Mouse (Mus musculus): ENCODE measurements around the gene Zpbp2. TPM values are rescaled to one million over a fixed set of nuclear protein-coding genes. Genes with fewer than 3 reads are reported as not detected.

Gene Zpbp2
- polyA plus RNA-seq, 1 experiment from 2014 or later, result 0.37 TPM

- Histone ChIP-seq H3K27ac (replicated peaks) (no peak overlapping the region), H3K4me2 (replicated peaks) (no peak overlapping the region), H3K36me3 (peaks cover 40% of the 10 kb centered on the region), H3K9me3 (no peaks in the 10 kb centered on the region), H3K27me3 (peaks cover 5% of the 10 kb centered on the region; the same call in 1 of the 2 replicates), H3K4me3 (no peak overlapping the region), H3K9ac (replicated peaks) (peak overlapping the region; percentile 93; the same call in 1 of the 2 replicates), H3K4me1 (peaks cover 33% of the 10 kb centered on the region)
- no peak for ATAC-seq (ENCODE audit: low FRiP score, low read depth)
- 94% methylated on average over 6 of the region's 6 CpGs for WGBS
These were observed 33.8 kb downstream of the Zpbp2 start for GRCm38 (mm10) chr11:98584629-98585177.

- Histone ChIP-seq H3K9ac (replicated peaks) (peak overlapping the region; percentile 93), H3K27ac (replicated peaks) (peak overlapping the region; percentile 90), H3K4me2 (replicated peaks) (peak overlapping the region; percentile 85), H3K4me3 (peak overlapping the region; percentile 91), H3K27me3 (peaks cover 9% of the 10 kb centered on the region; the same call in 1 of the 2 replicates), H3K36me3 (peaks cover 27% of the 10 kb centered on the region), H3K4me1 (peaks cover 33% of the 10 kb centered on the region), H3K9me3 (no peaks in the 10 kb centered on the region)
- ATAC-seq (ENCODE audit: low FRiP score, low read depth), result peak; percentile 50
- 1% methylated on average over 19 of the region's 22 CpGs for WGBS
These were observed 35.4 kb downstream of the Zpbp2 start for GRCm38 (mm10) chr11:98586087-98586891.

GRCm38 (mm10) chr11:98586892-98587563 is 36.1 kb downstream of the Zpbp2 start, which contains the start of gene Ormdl3:
Gene Ormdl3, minus strand, starts transcription at chr11:98587368.
- no peaks in the 10 kb centered on the region for H3K9me3 ChIP-seq
- H3K27me3 ChIP-seq, result peaks cover 16% of the 10 kb centered on the region; the same call in 1 of the 2 replicates
- peak; percentile 92 for ATAC-seq (ENCODE audit: low FRiP score, low read depth)
- under 1% methylated on average over 49 of the region's 49 CpGs for WGBS
- H3K9ac ChIP-seq (replicated peaks), result peak within 1 kb of the TSS; percentile 93
- peak within 1 kb of the TSS; percentile 90 for H3K27ac ChIP-seq (replicated peaks)
- peak within 1 kb of the TSS; percentile 91 for H3K4me3 ChIP-seq
- peak within 1 kb of the TSS; percentile 85 for H3K4me2 ChIP-seq (replicated peaks)
- peaks cover 20% of the 10 kb centered on the region for H3K36me3 ChIP-seq
- peaks cover 33% of the 10 kb centered on the region for H3K4me1 ChIP-seq

GRCm38 (mm10) chr11:98587684-98588546 is 37.0 kb downstream of the Zpbp2 start:
- peak overlapping the region; percentile 91 for H3K4me3 ChIP-seq
- H3K27me3 ChIP-seq, result peaks cover 22% of the 10 kb centered on the region; the same call in 1 of the 2 replicates
- ATAC-seq (ENCODE audit: low FRiP score, low read depth), result peak; percentile 31; the same call in 1 of the 2 replicates
- H3K9me3 ChIP-seq, result no peaks in the 10 kb centered on the region
- WGBS, result 6% methylated on average over 20 of the region's 20 CpGs
- peaks cover 33% of the 10 kb centered on the region for H3K4me1 ChIP-seq
- peak overlapping the region; percentile 93 for H3K9ac ChIP-seq (replicated peaks)
- H3K36me3 ChIP-seq, result peaks cover 11% of the 10 kb centered on the region
- peak overlapping the region; percentile 90 for H3K27ac ChIP-seq (replicated peaks)
- H3K4me2 ChIP-seq (replicated peaks), result peak overlapping the region; percentile 85

- no peak overlapping the region for H3K4me2 ChIP-seq (replicated peaks)
- peaks cover 22% of the 10 kb centered on the region; the same call in 1 of the 2 replicates for H3K27me3 ChIP-seq
- WGBS, result 72% methylated on average over 6 of the region's 6 CpGs
- H3K36me3 ChIP-seq, result 0 out of 2 replicates have a peak, but pooled peaks cover 3% of the 10 kb centered on the region
- H3K27ac ChIP-seq (replicated peaks), result no peak overlapping the region
- no peak for ATAC-seq (ENCODE audit: low FRiP score, low read depth)
- no peak overlapping the region for H3K9ac ChIP-seq (replicated peaks)
- H3K9me3 ChIP-seq, result no peaks in the 10 kb centered on the region
- H3K4me3 ChIP-seq, result no peak overlapping the region
- peaks cover 33% of the 10 kb centered on the region for H3K4me1 ChIP-seq
These were observed 38.0 kb downstream of the Zpbp2 start for GRCm38 (mm10) chr11:98588833-98589281.

- Histone ChIP-seq H3K4me2 (replicated peaks) (no peak overlapping the region), H3K4me3 (no peak overlapping the region), H3K36me3 (no peaks in the 10 kb centered on the region), H3K27me3 (peaks cover 22% of the 10 kb centered on the region; the same call in 1 of the 2 replicates), H3K27ac (replicated peaks) (no peak overlapping the region), H3K9ac (replicated peaks) (no peak overlapping the region), H3K9me3 (no peaks in the 10 kb centered on the region), H3K4me1 (peaks cover 33% of the 10 kb centered on the region)
- WGBS, result 88% methylated on average over 8 of the region's 8 CpGs
- no peak for ATAC-seq (ENCODE audit: low FRiP score, low read depth)
These were observed 38.4 kb downstream of the Zpbp2 start for GRCm38 (mm10) chr11:98589306-98589705.

- peaks cover 22% of the 10 kb centered on the region for H3K4me1 ChIP-seq
- H3K9me3 ChIP-seq, result no peaks in the 10 kb centered on the region
- 74% methylated on average over 19 of the region's 19 CpGs for WGBS
- peaks cover 22% of the 10 kb centered on the region; the same call in 1 of the 2 replicates for H3K27me3 ChIP-seq
- ATAC-seq (ENCODE audit: low FRiP score, low read depth), result no peak
- H3K9ac ChIP-seq (replicated peaks), result no peak overlapping the region
- H3K4me3 ChIP-seq, result no peak overlapping the region
- no peak overlapping the region for H3K27ac ChIP-seq (replicated peaks)
- H3K4me2 ChIP-seq (replicated peaks), result no peak overlapping the region
- H3K36me3 ChIP-seq, result no peaks in the 10 kb centered on the region
These were observed 39.9 kb downstream of the Zpbp2 start for GRCm38 (mm10) chr11:98590548-98591445.

GRCm38 (mm10) chr11:98595021-98595420 is 44.1 kb downstream of the Zpbp2 start:
- no peak overlapping the region for H3K9ac ChIP-seq (replicated peaks)
- no peak for ATAC-seq (ENCODE audit: low FRiP score, low read depth)
- no peaks in the 10 kb centered on the region for H3K9me3 ChIP-seq
- no peak overlapping the region for H3K4me2 ChIP-seq (replicated peaks)
- H3K27me3 ChIP-seq, result peaks cover 40% of the 10 kb centered on the region
- no peak overlapping the region for H3K27ac ChIP-seq (replicated peaks)
- 78% methylated on average over 6 of the region's 6 CpGs for WGBS
- no peaks in the 10 kb centered on the region for H3K36me3 ChIP-seq
- no peak overlapping the region for H3K4me3 ChIP-seq
- H3K4me1 ChIP-seq, result no peaks in the 10 kb centered on the region

GRCm38 (mm10) chr11:98595473-98595872 is 44.6 kb downstream of the Zpbp2 start:
- no peak overlapping the region for H3K9ac ChIP-seq (replicated peaks)
- H3K27ac ChIP-seq (replicated peaks), result no peak overlapping the region
- H3K27me3 ChIP-seq, result peaks cover 44% of the 10 kb centered on the region
- no peaks in the 10 kb centered on the region for H3K36me3 ChIP-seq
- H3K4me2 ChIP-seq (replicated peaks), result no peak overlapping the region
- H3K4me1 ChIP-seq, result no peaks in the 10 kb centered on the region
- no peak overlapping the region for H3K4me3 ChIP-seq
- H3K9me3 ChIP-seq, result no peaks in the 10 kb centered on the region
- WGBS, result 76% methylated on average over 10 of the region's 10 CpGs
- ATAC-seq (ENCODE audit: low FRiP score, low read depth), result no peak

- no peak for ATAC-seq (ENCODE audit: low FRiP score, low read depth)
- H3K4me3 ChIP-seq, result no peak overlapping the region
- peaks cover 49% of the 10 kb centered on the region for H3K27me3 ChIP-seq
- no peak overlapping the region for H3K27ac ChIP-seq (replicated peaks)
- no peak overlapping the region for H3K4me2 ChIP-seq (replicated peaks)
- H3K9ac ChIP-seq (replicated peaks), result no peak overlapping the region
- no peaks in the 10 kb centered on the region for H3K9me3 ChIP-seq
- no peaks in the 10 kb centered on the region for H3K36me3 ChIP-seq
- WGBS, result 87% methylated on average over 3 of the region's 3 CpGs
- no peaks in the 10 kb centered on the region for H3K4me1 ChIP-seq
These were observed 45.1 kb downstream of the Zpbp2 start for GRCm38 (mm10) chr11:98595955-98596354.
